Mouse (Mus musculus) frontal cortex, postnatal 10 days (tissue): ENCODE data around the gene Plscr1.

Experiments used
- DNase-seq, 2 experiments: peaks; one replicate each; pipeline ENCODE4 v3.0.0; 2022; ENCODE audit warnings: low spot score in 2 of 2, mixed read lengths in 1 of 2

The Plscr1 gene

GRCm38 (mm10) chr9:92253585-92254321, 4.2 kb downstream of the Plscr1 start:
- no peak for DNase-seq

GRCm38 (mm10) chr9:92260481-92261159, 11.1 kb downstream of the Plscr1 start:
- DNase-seq: no peak

DNA sequence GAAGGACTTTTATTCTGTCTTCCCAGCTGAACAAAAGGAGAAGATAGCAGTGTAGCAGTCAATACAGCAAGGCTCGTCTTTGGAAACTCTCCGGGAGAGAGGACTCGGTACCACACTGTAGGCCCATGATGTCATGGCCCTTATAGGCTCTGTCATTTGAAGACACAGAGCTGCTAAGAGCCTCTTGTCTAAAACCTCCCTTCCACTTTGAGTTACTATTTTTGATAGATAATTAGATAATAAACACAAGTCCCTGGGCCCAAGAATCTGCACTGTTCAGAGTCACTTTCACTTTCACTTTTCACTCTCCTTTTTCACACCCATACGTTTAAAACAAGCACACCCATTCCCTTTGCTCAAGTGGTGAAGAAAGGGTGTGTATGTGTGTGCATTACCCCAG, 16.2 kb downstream of the Plscr1 start:
- DNase-seq: no peak

GRCm38 (mm10) chr9:92266558-92267171, 17.1 kb downstream of the Plscr1 start:
- DNase-seq: no peak

- DNase-seq: no peak
Measured at GRCm38 (mm10) chr9:92267732-92268131, 18.2 kb downstream of the Plscr1 start.

DNA sequence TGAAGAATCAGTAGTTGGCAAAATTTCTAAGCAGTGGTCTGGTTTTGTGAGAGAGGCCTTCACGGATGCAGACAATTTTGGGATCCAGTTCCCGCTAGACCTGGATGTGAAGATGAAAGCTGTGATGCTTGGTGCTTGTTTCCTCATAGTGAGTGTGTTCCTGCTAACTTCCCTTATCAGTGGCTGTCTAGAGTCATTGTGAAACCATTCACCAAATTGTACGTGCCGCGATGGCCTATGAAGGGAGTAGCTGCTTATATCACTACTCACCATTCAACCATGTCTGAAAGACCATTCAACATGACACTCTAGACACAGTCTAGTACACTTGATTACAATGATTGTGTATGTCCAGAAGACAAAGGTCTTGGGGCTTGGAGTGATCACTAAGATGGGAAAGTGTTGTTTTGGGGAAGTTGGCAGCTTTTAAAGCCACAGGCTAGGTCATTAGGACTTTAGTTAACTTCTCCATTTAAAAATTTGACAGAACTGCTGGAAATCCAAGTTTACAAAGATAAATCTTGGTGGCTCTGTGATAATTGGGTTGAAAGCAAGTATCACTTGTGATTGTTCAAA, 20.4 kb downstream of the Plscr1 start:
- DNase-seq: no peak

DNA sequence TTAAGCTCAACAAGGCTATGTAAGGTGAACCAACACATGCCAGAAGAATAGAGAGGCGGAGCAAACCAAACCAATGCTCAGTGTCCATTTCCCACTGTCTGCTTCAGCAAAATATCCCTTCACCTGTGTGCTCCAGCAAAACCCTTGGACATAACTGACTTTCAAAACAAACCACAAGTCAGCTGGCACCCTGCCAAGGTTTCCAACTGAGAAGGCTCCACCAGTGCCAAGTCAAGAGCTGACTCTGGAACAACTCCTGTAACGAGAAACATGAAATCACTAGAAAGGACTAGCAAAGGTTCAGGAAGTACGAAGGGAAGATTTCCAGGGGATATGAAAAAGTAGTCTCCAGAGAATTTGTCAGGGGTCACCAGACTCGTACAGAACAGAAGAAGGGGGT, 21.4 kb downstream of the Plscr1 start:
- DNase-seq: peak in 1 of 2 experiments; percentile 23

- DNase-seq: no peak
Measured at GRCm38 (mm10) chr9:92272650-92273049, 23.1 kb downstream of the Plscr1 start.

DNA sequence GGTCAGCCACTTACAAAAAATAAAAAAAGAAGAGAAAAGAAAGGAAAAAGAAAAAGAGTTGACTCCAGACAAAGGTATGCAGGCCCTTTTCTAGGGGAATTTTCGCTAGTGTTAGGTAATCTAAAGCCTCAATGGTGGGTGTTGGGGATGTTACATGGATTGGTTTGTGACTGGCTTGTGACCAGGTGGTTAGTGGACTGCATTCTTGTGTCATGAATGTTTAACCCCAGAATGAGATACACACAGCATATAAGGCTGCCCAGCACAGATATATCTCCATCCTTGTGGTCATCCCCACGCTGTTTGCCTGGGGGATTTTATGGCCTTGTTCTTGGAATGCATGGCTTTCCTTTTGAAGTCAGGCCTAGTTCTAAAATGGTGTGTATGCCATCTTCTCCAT, 23.7 kb downstream of the Plscr1 start:
- DNase-seq: no peak

DNA sequence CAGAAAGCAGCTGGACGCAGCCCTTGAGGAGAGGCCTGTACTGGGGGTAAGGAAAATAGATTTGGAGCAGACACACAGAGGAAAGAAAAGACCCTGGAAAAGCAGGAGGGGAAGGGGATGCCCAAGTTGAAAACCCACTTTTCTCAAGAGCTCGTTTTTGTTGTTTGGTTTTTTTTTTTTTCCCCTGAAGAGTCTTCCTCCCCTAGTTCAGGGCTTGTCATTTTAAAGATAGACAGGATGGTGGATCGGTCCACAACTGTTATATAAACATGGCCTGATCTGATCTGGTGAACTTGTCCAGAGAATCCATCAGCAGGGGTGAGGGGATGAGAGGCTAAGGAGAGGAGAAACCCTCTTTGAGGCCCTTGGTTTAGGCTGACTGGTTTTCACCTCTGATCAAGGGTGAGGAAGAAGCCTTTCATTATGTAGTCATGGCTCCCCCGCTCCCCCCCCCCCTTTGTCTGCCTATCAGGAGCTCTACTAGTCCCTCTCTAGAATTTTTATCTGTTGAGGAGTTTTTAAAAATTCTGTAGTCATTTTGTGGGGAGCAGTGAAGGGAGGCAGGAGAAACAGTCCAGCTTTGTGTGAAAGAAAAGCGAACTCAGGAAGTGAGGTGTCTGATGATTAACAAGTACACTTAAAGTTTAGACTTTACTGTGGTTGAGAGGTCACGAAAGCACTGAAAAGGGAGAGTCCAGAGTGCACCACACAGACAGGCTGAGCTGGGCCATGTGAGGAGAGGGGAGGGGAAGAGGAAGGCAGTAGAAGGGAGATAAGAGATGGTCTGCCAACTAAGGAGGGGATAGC, 24.6 kb downstream of the Plscr1 start:
- DNase-seq: no peak

GRCm38 (mm10) chr9:92275486-92276207, 26.1 kb downstream of the Plscr1 start, which contains the start of gene Plscr2:
Gene Plscr2 (plus strand): TSS chr9:92275602.
- no peak for DNase-seq

- no peak for DNase-seq
Measured at GRCm38 (mm10) chr9:92276360-92276759, 26.8 kb downstream of the Plscr1 start.

DNA sequence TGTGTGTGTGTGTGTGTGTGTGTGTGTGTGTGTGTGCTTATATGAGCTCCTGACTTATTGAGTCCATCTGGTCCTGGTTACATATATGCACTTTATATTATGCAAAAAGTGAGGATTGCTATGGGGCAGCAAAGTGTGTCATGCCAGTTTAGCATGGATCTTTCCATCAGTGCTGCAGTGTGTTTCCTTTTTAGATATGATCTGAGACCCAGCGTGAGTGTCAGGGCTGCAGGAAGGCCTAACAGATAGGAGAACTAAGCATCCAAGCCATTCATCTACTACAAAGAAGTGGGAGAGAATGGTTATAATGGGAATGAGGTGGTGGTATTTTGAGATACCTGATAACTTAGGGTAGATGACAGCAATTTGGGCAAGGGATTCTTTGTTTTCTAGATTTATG, 30.5 kb downstream of the Plscr1 start:
- no peak for DNase-seq

DNA sequence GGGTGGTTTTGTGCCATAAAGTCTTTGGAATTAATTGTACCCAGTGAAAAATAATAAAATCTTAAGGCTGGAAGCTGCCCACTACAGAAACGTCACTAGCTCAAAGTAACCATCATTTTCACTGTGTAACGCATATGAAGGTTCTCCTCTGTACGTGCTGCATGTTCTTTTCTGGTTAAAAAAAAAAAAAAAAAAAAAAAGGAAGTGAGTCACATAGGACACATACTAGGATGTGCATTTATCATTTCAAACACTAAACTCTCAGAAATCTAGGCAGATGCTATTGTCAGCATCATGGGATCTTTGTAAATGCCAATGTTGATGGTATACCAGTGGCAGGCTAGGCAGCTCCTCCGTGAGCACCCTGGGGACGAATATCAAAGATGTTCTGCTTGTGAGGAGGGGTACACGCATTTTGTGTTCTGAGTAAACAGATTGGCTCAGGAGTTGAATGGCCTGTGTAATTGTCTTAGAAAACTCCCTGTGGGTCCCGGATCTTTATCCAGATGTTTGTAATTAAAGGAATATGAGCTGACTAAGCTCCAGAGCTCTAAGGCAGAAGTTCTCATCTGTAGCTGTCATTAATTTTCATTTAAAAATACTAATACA, 33.1 kb downstream of the Plscr1 start:
- no peak for DNase-seq

GRCm38 (mm10) chr9:92289675-92290074, 40.1 kb downstream of the Plscr1 start:
- no peak for DNase-seq

GRCm38 (mm10) chr9:92292169-92292568, 42.6 kb downstream of the Plscr1 start:
- DNase-seq: no peak

GRCm38 (mm10) chr9:92292922-92293321, 43.4 kb downstream of the Plscr1 start:
- DNase-seq: no peak

GRCm38 (mm10) chr9:92293560-92294548, 44.3 kb downstream of the Plscr1 start:
- DNase-seq: no peak

DNA sequence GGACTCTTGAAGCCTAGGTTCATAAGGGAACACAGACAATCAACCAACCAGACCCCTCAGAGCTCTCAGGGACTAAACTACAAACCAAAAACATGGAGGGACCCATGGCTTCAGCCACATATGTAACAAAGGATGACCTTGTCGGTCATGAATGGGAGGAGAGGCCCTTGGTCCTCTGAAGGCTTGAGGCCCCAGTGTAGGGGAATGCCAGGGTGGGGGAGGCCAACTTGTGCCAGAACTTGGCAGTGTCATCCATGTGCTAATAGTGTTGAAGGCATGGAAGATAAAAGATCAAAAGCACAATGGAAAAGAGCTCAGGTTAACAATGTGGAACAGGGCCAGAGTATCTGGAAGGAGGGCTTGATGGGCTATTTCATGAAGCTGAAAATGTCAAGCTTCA, 48.7 kb downstream of the Plscr1 start:
- no peak for DNase-seq
